Mouse (Mus musculus) midbrain, embryonic 16.5 days (tissue): ENCODE measurements around the gene Nmnat3. TPM values are rescaled to one million over a fixed set of nuclear protein-coding genes. Genes with fewer than 3 reads are reported as not detected.

Experiments used
- ATAC-seq: fragments of 200-750 bp; cut with Nextera tagmentation; 2 replicates; pipeline ENCODE4 v1.8.0; 2017; ENCODE audit warnings: moderate TSS enrichment
- H3K27ac ChIP-seq: fragments of 300-500 bp; sonication (generic); 2 replicates; pipeline ENCODE4 v1.5.1; 2014; ENCODE audit warnings: mild to moderate bottlenecking, low read length, mixed read lengths
- H3K27me3 ChIP-seq: fragments of 300-500 bp; sonication (generic); 2 replicates; pipeline ENCODE4 v1.6.1; 2014; ENCODE audit warnings: low read depth, low read length, mixed read lengths; ENCODE audit not compliant: control insufficient read depth, insufficient read depth
- H3K36me3 ChIP-seq: fragments of 300-500 bp; sonication (generic); 2 replicates; pipeline ENCODE4 v1.6.1; 2014; ENCODE audit warnings: mild to moderate bottlenecking, low read length, moderate library complexity, mixed read lengths; ENCODE audit not compliant: control insufficient read depth, insufficient read depth
- H3K4me1 ChIP-seq: fragments of 300-500 bp; sonication (generic); 2 replicates; pipeline ENCODE4 v1.6.1; 2014; ENCODE audit warnings: mild to moderate bottlenecking, low read length, mixed read lengths; ENCODE audit not compliant: control insufficient read depth, insufficient read depth
- H3K4me2 ChIP-seq: fragments of 300-500 bp; sonication (generic); 2 replicates; pipeline ENCODE4 v1.6.1; 2014; ENCODE audit warnings: mild to moderate bottlenecking, low read length, mixed read lengths
- H3K4me3 ChIP-seq: fragments of 300-500 bp; sonication (generic); 2 replicates; pipeline ENCODE4 v1.5.1; 2014; ENCODE audit warnings: low read depth, mild to moderate bottlenecking, low read length, moderate library complexity, mixed read lengths
- H3K9ac ChIP-seq: fragments of 300-500 bp; sonication (generic); 2 replicates; pipeline ENCODE4 v1.6.1; 2014; ENCODE audit warnings: low read depth, low read length, mixed read lengths
- H3K9me3 ChIP-seq: fragments of 300-500 bp; sonication (generic); replicated peaks from 2 replicates; pipeline ENCODE4 v1.6.1; 2014; ENCODE audit warnings: mild to moderate bottlenecking, low read length, mixed read lengths; ENCODE audit not compliant: control insufficient read depth, poor library complexity, severe bottlenecking
- WGBS: fragments of 180-500 bp; shearing (Covaris S2); extraction: QIAGEN DNeasy Blood & Tissue Kit; methylation state at CpG from one replicate; pipeline ENCODE4 v1.1.7; 2014; 5-methylcytosine and 5-hydroxymethylcytosine counted together
- polyA plus RNA-seq: library from polyadenylated mRNA; unstranded; fragments of >200 nt; fragmentation: Nextera tagmentation; extraction: Ambion mirVana; gene quantifications from 2 replicates; pipeline ENCODE4 v1.2.1, GENCODE M21; 2015

Gene Nmnat3
- polyA plus RNA-seq, 1 experiment from 2014 or later: 0.98 TPM

GRCm38 (mm10) chr9:98275080-98275479 lies 12.2 kb upstream of the Nmnat3 start:
- no peak for ATAC-seq
- peaks cover 13% of the 10 kb centered on the region for H3K27me3 ChIP-seq
- no peaks in the 10 kb centered on the region for H3K36me3 ChIP-seq
- no peak overlapping the region for H3K4me2 ChIP-seq
- 27% methylated on average over 10 of the region's 10 CpGs for WGBS
- no peak overlapping the region for H3K27ac ChIP-seq
- H3K4me1 ChIP-seq: no peaks in the 10 kb centered on the region
- no peak overlapping the region for H3K9ac ChIP-seq
- H3K4me3 ChIP-seq: no peak overlapping the region
- H3K9me3 ChIP-seq: no peaks in the 10 kb centered on the region

GRCm38 (mm10) chr9:98280162-98280561 lies 7.1 kb upstream of the Nmnat3 start:
- H3K4me1 ChIP-seq: no peaks in the 10 kb centered on the region
- H3K9ac ChIP-seq: no peak overlapping the region
- H3K27me3 ChIP-seq: peaks cover 7% of the 10 kb centered on the region
- no peak overlapping the region for H3K27ac ChIP-seq
- WGBS: 64% methylated on average over 5 of the region's 5 CpGs
- no peaks in the 10 kb centered on the region for H3K9me3 ChIP-seq
- no peaks in the 10 kb centered on the region for H3K36me3 ChIP-seq
- no peak overlapping the region for H3K4me3 ChIP-seq
- no peak overlapping the region for H3K4me2 ChIP-seq
- ATAC-seq: no peak

DNA sequence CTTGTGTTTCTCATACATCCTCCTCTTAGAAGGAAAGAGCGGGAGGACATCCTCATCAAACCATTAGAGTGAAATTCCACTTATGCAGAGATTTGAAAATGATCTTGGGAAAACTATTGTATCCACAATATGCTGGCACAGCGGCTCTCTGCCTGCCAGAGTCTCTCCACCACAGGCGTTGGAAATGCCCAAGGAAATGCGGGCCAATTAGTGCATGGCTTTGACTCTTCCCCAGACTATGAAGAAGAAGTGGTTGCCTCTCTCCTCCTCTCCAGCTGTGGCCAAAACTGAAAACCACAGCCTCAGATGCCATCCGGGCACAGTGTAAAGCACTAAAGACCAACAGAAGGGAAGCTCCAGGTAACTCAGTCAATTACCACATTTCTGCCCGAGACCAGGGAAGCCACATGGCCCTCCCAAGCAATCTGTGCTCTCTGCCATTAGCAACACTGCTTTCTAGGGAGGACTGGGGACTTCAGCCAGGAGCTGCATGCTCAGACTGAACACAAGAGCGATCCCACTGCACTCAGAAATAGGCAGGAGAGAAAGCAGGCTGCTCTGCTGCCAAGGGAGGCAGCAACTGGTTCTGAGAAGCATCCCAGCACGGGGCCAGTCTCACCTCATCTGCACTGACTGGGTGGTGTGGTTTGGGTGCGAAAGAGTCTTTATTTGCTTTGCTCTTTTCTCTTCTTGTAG lies 1.5 kb upstream of the Nmnat3 start:
- no peak overlapping the region for H3K27ac ChIP-seq
- no peaks in the 10 kb centered on the region for H3K27me3 ChIP-seq
- no peaks in the 10 kb centered on the region for H3K4me1 ChIP-seq
- no peak for ATAC-seq
- H3K4me3 ChIP-seq: no peak overlapping the region
- no peak overlapping the region for H3K4me2 ChIP-seq
- H3K9ac ChIP-seq: no peak overlapping the region
- H3K36me3 ChIP-seq: no peaks in the 10 kb centered on the region
- 83% methylated on average over 9 of the region's 9 CpGs for WGBS
- no peaks in the 10 kb centered on the region for H3K9me3 ChIP-seq

DNA sequence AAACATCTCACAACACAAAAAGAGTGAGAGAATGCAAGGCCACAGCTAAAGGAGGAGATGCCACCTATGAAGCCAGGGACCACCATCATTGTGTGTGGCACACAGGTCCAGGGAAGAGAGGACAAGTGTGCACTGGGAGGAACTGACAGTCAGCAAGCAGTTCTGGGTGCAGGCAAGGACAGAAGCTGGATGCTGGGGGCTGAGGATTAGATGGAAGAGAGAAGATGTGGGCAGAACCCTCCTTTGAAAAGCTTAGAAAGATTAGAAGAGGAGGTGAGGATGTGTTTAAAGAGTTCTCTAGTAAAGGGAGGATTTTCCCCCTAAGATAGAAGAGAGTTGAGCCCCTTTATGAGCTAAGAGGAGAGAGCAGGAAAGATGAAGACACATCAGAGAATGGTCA lies 2.4 kb downstream of the Nmnat3 start:
- ATAC-seq: no peak

DNA sequence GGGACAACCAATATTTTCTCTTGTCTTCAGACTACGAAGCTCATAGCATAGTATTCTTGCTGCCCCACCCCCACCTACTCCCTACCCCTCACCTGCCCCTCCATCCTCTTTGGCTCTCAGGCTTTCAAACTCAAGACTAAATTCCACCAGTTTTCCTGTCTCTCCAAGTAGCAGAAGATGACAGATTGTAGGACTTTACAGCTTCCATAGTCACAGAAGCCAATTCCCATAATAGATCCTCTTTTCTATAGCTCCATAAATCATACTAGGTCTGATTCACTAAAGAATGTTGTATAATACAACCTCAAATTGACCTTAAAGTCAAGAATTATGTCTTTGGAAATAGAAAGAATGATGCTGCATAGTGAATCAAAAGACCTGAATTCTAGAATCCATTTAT lies 3.4 kb downstream of the Nmnat3 start:
- Histone ChIP-seq H3K27ac (no peak overlapping the region), H3K4me2 (no peak overlapping the region), H3K9ac (no peak overlapping the region), H3K9me3 (no peaks in the 10 kb centered on the region), H3K4me1 (no peaks in the 10 kb centered on the region), H3K4me3 (no peak overlapping the region), H3K36me3 (no peaks in the 10 kb centered on the region), H3K27me3 (no peaks in the 10 kb centered on the region)
- no peak for ATAC-seq
- WGBS: 81% methylated on average over 1 of the region's 1 CpGs

More for the DNA sequence above, 2.4 kb downstream of the Nmnat3 start:
- Histone ChIP-seq H3K4me2 (no peak overlapping the region), H3K9me3 (no peaks in the 10 kb centered on the region), H3K27me3 (no peaks in the 10 kb centered on the region), H3K36me3 (no peaks in the 10 kb centered on the region), H3K4me1 (no peaks in the 10 kb centered on the region), H3K9ac (no peak overlapping the region), H3K27ac (no peak overlapping the region), H3K4me3 (no peak overlapping the region)

GRCm38 (mm10) chr9:98296383-98297201 lies 9.4 kb downstream of the Nmnat3 start:
- Histone ChIP-seq H3K4me3 (peak overlapping the region; percentile 55), H3K27me3 (no peaks in the 10 kb centered on the region), H3K4me1 (peaks cover 11% of the 10 kb centered on the region), H3K9me3 (no peaks in the 10 kb centered on the region), H3K4me2 (peak overlapping the region; percentile 87), H3K36me3 (no peaks in the 10 kb centered on the region), H3K9ac (peak overlapping the region; percentile 61), H3K27ac (peak overlapping the region; percentile 55)
- WGBS: under 1% methylated on average over 56 of the region's 56 CpGs
- peak; percentile 86 for ATAC-seq

DNA sequence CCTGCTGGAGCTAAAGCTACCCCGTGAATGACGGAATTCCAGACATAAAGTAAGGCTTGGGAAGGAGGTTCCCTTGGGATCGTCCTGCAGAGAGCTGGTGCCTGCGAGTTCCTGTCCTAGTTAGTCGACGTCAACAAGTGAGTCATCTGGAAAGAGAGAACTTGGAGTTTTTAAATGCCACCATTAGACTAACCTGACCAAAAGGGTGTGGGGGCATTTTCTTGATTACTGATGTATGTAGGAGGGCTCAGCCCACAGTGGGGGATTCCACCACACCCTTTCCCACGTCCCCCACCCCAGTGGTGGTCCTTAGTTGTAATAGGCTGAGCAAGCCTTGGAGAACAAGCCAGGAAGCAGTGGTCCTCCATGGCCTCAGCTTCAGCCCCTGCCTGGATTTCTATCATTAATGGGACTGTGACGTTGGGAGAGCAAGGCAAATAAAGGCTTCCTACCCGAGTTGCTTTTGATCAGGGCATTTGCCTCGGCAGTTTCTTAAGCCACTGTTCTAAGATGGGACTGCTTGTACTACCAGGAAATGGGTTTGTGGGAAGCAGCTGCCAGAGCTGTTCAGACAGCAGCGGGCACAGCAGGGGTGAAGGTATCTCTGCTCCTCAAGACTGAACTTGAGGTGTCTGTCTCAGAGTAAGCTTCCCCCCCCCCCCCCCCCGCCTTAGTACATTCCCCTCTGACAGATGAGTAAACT lies 10.2 kb downstream of the Nmnat3 start:
- Histone ChIP-seq H3K4me2 (peak overlapping the region; percentile 87), H3K36me3 (no peaks in the 10 kb centered on the region), H3K4me1 (peaks cover 11% of the 10 kb centered on the region), H3K27me3 (no peaks in the 10 kb centered on the region), H3K9me3 (no peaks in the 10 kb centered on the region), H3K27ac (no peak overlapping the region), H3K4me3 (peak overlapping the region; percentile 55), H3K9ac (peak overlapping the region; percentile 61)
- ATAC-seq: peak; percentile 57
- WGBS: 13% methylated on average over 11 of the region's 12 CpGs

DNA sequence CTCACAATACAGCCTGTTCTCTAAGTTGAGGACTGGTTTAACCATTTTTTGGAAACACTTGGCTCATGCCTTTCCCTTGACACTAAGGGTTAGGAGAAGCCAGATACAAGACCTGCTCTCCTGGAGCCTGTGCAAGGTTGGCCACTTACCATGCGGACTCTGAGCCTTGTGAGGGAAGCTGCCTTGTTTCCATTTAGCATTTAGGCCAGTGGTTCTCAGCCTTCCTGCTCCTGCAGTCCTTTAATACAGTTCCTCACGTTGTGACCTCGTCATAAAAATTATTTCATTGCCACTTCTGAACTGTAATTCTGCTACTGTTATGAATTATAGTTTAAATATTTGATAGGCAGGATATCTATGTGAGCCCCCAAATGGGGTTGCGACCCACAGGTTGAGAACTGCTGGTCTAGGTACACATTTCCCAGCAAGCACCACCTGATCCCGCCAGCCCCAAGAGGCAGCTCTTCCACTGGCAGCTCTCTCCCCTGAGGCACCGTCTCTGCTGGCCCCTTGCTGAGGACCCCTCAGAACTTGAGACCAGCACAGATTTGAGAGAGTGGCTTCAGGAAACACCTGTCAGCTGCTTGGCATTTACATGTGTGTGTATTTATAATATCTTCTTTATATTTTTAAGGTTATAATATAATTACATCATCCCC lies 10.8 kb downstream of the Nmnat3 start:
- WGBS: 74% methylated on average over 6 of the region's 6 CpGs
- H3K4me3 ChIP-seq: no peak overlapping the region
- no peak overlapping the region for H3K4me2 ChIP-seq
- no peak for ATAC-seq
- H3K9ac ChIP-seq: no peak overlapping the region
- no peaks in the 10 kb centered on the region for H3K9me3 ChIP-seq
- H3K36me3 ChIP-seq: no peaks in the 10 kb centered on the region
- peaks cover 11% of the 10 kb centered on the region for H3K4me1 ChIP-seq
- no peak overlapping the region for H3K27ac ChIP-seq
- H3K27me3 ChIP-seq: no peaks in the 10 kb centered on the region
